Mouse (Mus musculus): ENCODE data around the gene Cradd. TPM values are rescaled to one million over a fixed set of nuclear protein-coding genes. Genes with fewer than 3 reads are reported as not detected.
A peak's percentile ranks its signal among the peaks of the same experiment; 100 is the strongest.

Gene Cradd
- total and polyA plus RNA-seq, 3 experiments, result 1.9 to 9.0 TPM; not detected in 1

- H3K9ac ChIP-seq (ENCODE audit: control insufficient read depth, low read depth, low read length, poor library complexity, severe bottlenecking), result no peak overlapping the region
- H3K79me2 ChIP-seq (ENCODE audit: control insufficient read depth, insufficient read depth, low read length, poor library complexity), result no peaks in the 10 kb centered on the region
- no peaks in the 10 kb centered on the region for H3K9me3 ChIP-seq (replicated peaks; ENCODE audit: insufficient read depth, low read length)
- no peak overlapping the region for H3K27ac ChIP-seq (ENCODE audit: control insufficient read depth, low read depth, low read length)
- no peak for DNase-seq (ENCODE audit: low read depth, low spot score)
- H3K4me3 ChIP-seq (ENCODE audit: control insufficient read depth in 1 of 2, insufficient read depth in 1 of 2, low read depth in 2 of 2, low read length in 2 of 2), result no peak overlapping the region
- H3K4me1 ChIP-seq (ENCODE audit: control insufficient read depth in 1 of 2, insufficient read depth in 2 of 2, low read length in 2 of 2), result peaks cover 0 to 4% of the 10 kb centered on the region in 2 experiments; a peak in 2 of 4 replicates
- peaks cover 0 to 3% of the 10 kb centered on the region in 2 experiments; a peak in 2 of 4 replicates for H3K36me3 ChIP-seq (ENCODE audit: control insufficient read depth in 1 of 2, insufficient read depth in 2 of 2, low read length in 2 of 2)
- no peaks in the 10 kb centered on the region for H3K27me3 ChIP-seq (ENCODE audit: control insufficient read depth in 1 of 2, insufficient read depth in 2 of 2, low read length in 2 of 2)
- TF ChIP-seq POLR2AphosphoS2 (IDR thresholded peaks at IDR 0.05; ENCODE audit: low read length), result no peak
Observed at GRCm38 (mm10) chr10:95340676-95341075, 16.7 kb upstream of the Cradd start.

GRCm38 (mm10) chr10:95337589-95337988 lies 13.7 kb upstream of the Cradd start:
- H3K4me1 ChIP-seq (ENCODE audit: control insufficient read depth in 1 of 2, insufficient read depth in 2 of 2, low read length in 2 of 2), result peaks cover 0 to 4% of the 10 kb centered on the region in 2 experiments; a peak in 2 of 4 replicates
- no peaks in the 10 kb centered on the region; a peak in 1 of 4 replicates for H3K27me3 ChIP-seq (ENCODE audit: control insufficient read depth in 1 of 2, insufficient read depth in 2 of 2, low read length in 2 of 2)
- no peaks in the 10 kb centered on the region for H3K79me2 ChIP-seq (ENCODE audit: control insufficient read depth, insufficient read depth, low read length, poor library complexity)
- no peak for DNase-seq (ENCODE audit: low read depth, low spot score)
- H3K4me3 ChIP-seq (ENCODE audit: control insufficient read depth in 1 of 2, insufficient read depth in 1 of 2, low read depth in 2 of 2, low read length in 2 of 2), result no peak overlapping the region
- H3K36me3 ChIP-seq (ENCODE audit: control insufficient read depth in 1 of 2, insufficient read depth in 2 of 2, low read length in 2 of 2), result peaks cover 0 to 3% of the 10 kb centered on the region in 2 experiments; a peak in 2 of 4 replicates
- no peak overlapping the region; the same call in 1 of the 2 replicates for H3K9ac ChIP-seq (ENCODE audit: control insufficient read depth, low read depth, low read length, poor library complexity, severe bottlenecking)
- H3K27ac ChIP-seq (ENCODE audit: control insufficient read depth, low read depth, low read length), result no peak overlapping the region
- no peaks in the 10 kb centered on the region for H3K9me3 ChIP-seq (replicated peaks; ENCODE audit: insufficient read depth, low read length)
- TF ChIP-seq ZNF384 (IDR thresholded peaks at IDR 0.05; ENCODE audit: low read depth, low read length), result peak; percentile 57; the same call in 1 of the 2 replicates
- no peak for TF ChIP-seq UBTF (IDR thresholded peaks at IDR 0.05; ENCODE audit: borderline replicate concordance, insufficient read depth, low read depth, low read length)

GRCm38 (mm10) chr10:95336781-95337544 lies 13.0 kb upstream of the Cradd start:
- Histone ChIP-seq H3K9me3 (replicated peaks; ENCODE audit: insufficient read depth, low read length) (no peaks in the 10 kb centered on the region), H3K9ac (ENCODE audit: control insufficient read depth, low read depth, low read length, poor library complexity, severe bottlenecking) (no peak overlapping the region), H3K27ac (ENCODE audit: control insufficient read depth, low read depth, low read length) (no peak overlapping the region), H3K4me3 (ENCODE audit: control insufficient read depth in 1 of 2, insufficient read depth in 1 of 2, low read depth in 2 of 2, low read length in 2 of 2) (no peak overlapping the region), H3K27me3 (ENCODE audit: control insufficient read depth in 1 of 2, insufficient read depth in 2 of 2, low read length in 2 of 2) (no peaks in the 10 kb centered on the region; a peak in 1 of 4 replicates), H3K79me2 (ENCODE audit: control insufficient read depth, insufficient read depth, low read length, poor library complexity) (no peaks in the 10 kb centered on the region), H3K36me3 (ENCODE audit: control insufficient read depth in 1 of 2, insufficient read depth in 2 of 2, low read length in 2 of 2) (peaks cover 0 to 3% of the 10 kb centered on the region in 2 experiments; a peak in 2 of 4 replicates), H3K4me1 (ENCODE audit: control insufficient read depth in 1 of 2, insufficient read depth in 2 of 2, low read length in 2 of 2) (peaks cover 0 to 4% of the 10 kb centered on the region in 2 experiments; a peak in 2 of 4 replicates)
- DNase-seq (ENCODE audit: low read depth, low spot score), result no peak
- TF ChIP-seq TCF12 (IDR thresholded peaks at IDR 0.05; ENCODE audit: low read depth, low read length), result no peak

DNA sequence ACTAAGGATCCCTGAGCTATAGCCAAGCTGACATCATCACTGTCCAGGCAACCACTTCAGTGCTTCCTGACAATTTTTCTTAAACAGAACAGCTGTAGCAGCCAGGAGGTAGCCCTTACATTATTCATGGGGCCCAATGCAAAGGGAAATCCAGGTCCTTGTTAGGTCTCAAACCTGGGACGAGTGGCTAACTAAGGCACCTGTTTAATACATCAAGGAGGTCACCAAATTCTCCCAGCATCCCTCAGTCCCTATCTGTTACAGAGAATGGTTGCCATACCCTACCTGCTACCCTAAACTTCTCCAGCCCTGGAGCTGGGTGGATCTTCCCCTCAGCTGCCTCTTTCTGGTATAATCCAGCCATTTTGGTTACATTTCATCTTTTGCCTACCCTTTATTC lies 10.9 kb upstream of the Cradd start:
- peaks cover 4 to 10% of the 10 kb centered on the region in 2 experiments; a peak in 3 of 4 replicates for H3K4me1 ChIP-seq (ENCODE audit: control insufficient read depth in 1 of 2, insufficient read depth in 2 of 2, low read length in 2 of 2)

More for the DNA sequence above, 10.9 kb upstream of the Cradd start:
- Histone ChIP-seq H3K79me2 (ENCODE audit: control insufficient read depth, insufficient read depth, low read length, poor library complexity) (no peaks in the 10 kb centered on the region), H3K4me3 (ENCODE audit: control insufficient read depth in 1 of 2, insufficient read depth in 1 of 2, low read depth in 2 of 2, low read length in 2 of 2) (no peak overlapping the region), H3K27me3 (ENCODE audit: control insufficient read depth in 1 of 2, insufficient read depth in 2 of 2, low read length in 2 of 2) (no peaks in the 10 kb centered on the region; a peak in 1 of 4 replicates), H3K9ac (ENCODE audit: control insufficient read depth, low read depth, low read length, poor library complexity, severe bottlenecking) (no peak overlapping the region), H3K27ac (ENCODE audit: control insufficient read depth, low read depth, low read length) (no peak overlapping the region), H3K36me3 (ENCODE audit: control insufficient read depth in 1 of 2, insufficient read depth in 2 of 2, low read length in 2 of 2) (peaks cover 0 to 13% of the 10 kb centered on the region in 2 experiments; a peak in 2 of 4 replicates), H3K9me3 (replicated peaks; ENCODE audit: insufficient read depth, low read length) (no peaks in the 10 kb centered on the region)
- DNase-seq (ENCODE audit: low read depth, low spot score), result no peak
- TF ChIP-seq MAX (IDR thresholded peaks at IDR 0.05; ENCODE audit: low read length) (no peak), POLR2AphosphoS2 (IDR thresholded peaks at IDR 0.05; ENCODE audit: low read length) (no peak), USF1 (IDR thresholded peaks at IDR 0.05; ENCODE audit: low read depth, low read length) (no peak), POLR2A (IDR thresholded peaks at IDR 0.05; ENCODE audit: control insufficient read depth in 1 of 2, insufficient read depth in 1 of 2, low read depth in 1 of 2, low read length in 2 of 2, poor library complexity in 1 of 2) (no peak), ZKSCAN1 (IDR thresholded peaks at IDR 0.05; ENCODE audit: low read depth, low read length) (no peak), SMC3 (IDR thresholded peaks at IDR 0.05; ENCODE audit: low read depth, low read length) (no peak), CHD2 (IDR thresholded peaks at IDR 0.05; ENCODE audit: low read length) (no peak), RCOR1 (IDR thresholded peaks at IDR 0.05; ENCODE audit: low read depth, low read length) (no peak), GATA1 (IDR thresholded peaks at IDR 0.05; ENCODE audit: low read depth, low read length) (no peak), UBTF (IDR thresholded peaks at IDR 0.05; ENCODE audit: borderline replicate concordance, insufficient read depth, low read depth, low read length) (no peak), TAL1 (IDR thresholded peaks at IDR 0.05; ENCODE audit: low read length) (no peak), MYB (IDR thresholded peaks at IDR 0.05; ENCODE audit: low read depth, low read length) (no peak), HCFC1 (IDR thresholded peaks at IDR 0.05; ENCODE audit: low read depth, low read length) (no peak)
